Mouse (Mus musculus) 416B (cell line): Measurements from ENCODE around the gene Ube4a.

Experiments
- DNase-seq: peaks from one replicate; pipeline ENCODE4 v3.0.0; 2011; ENCODE audit warnings: low read depth

Ube4a gene

GRCm38 (mm10) chr9:44965126-44965832, at the start of gene Ube4a:
Gene Ube4a, minus strand, starts transcription at chr9:44965600.
- peak; percentile 99 for DNase-seq

GRCm38 (mm10) chr9:45014879-45015278, 49.5 kb upstream of the Ube4a start:
- DNase-seq: peak; percentile 56

DNA sequence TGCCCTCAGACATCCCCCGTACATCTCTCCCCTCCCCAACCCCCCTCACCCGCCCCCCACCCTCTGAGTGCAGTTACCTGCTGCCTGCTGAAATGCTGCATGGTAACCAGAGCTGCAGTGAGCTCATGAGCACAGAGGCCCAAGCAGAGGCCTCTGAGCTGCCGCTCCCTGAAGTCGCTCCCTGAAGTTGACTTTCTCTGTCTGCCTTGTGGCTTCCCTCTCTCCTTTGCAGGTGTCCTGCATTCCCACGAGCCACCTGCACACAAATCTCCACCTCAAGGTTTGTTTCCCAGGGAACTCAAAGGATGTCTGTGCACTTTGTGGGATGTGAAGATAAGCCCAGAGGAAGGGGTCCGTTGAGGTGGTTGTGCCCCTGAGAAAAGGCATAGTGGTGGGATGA, 45.9 kb upstream of the Ube4a start:
- no peak for DNase-seq

DNA sequence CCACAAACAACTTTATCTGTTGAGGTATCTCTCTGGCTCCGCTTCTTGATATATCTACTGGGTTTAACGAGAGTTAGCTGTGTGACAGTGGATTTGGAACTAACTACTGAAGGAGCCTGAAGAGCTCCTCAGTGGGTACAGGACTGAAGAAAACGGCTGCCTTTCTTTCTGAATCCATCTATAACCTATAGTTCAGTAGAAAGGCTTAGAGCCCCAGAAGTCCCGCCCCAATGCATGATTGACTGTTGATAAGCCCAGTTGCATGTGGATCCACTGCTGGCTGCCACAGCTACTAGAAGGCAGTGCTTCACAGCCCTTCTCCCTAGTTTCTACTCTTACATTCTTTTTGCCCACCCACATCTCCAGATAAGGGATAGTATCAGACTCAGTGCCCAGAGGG, 45.1 kb upstream of the Ube4a start:
- peak; percentile 29 for DNase-seq

GRCm38 (mm10) chr9:45009180-45010078, 44.0 kb upstream of the Ube4a start, which contains the start of gene Cd3e:
Gene Cd3e, minus strand, starts transcription at chr9:45009627.
- no peak for DNase-seq

DNA sequence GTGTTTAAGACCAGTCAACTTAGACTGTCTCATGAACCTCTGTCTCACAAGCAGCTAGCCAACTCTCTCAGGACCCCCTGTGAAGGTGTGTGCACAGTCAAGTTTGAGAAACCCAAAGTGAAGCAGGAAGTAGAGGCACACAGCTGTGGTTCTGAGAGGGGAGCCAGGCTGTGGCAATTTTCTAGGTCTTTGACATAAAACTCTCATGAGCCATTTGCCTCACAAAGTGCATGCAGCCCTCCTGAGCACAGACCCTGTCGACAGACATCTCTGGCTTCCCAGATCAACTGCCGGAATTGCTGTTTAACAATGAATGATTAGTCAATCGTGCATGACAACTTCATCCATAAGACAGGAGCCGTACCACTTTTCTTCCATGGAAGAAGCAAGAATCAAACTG, 42.9 kb upstream of the Ube4a start:
- no peak for DNase-seq

DNA sequence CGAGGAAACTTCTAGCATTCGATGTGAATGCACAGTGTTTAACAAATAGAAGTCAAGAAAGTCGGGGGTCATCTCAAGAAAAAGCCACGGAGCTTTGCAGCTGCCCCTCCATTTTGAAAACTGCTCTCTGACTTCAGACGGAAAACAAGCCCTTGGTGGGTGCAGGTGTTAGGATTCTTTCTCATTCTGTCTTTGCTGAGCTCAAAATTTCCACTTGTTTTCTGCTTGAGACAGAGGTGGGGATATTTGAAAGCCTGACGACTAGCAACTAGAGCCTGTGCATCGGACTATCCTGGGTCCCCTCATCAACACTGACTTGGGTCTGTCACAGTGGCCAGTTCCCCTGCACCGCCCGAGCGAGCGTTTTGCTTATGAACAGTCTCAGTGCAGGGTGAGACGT, 42.0 kb upstream of the Ube4a start:
- DNase-seq: no peak

- no peak for DNase-seq
Observed at GRCm38 (mm10) chr9:45000249-45000648, 34.8 kb upstream of the Ube4a start.

DNA sequence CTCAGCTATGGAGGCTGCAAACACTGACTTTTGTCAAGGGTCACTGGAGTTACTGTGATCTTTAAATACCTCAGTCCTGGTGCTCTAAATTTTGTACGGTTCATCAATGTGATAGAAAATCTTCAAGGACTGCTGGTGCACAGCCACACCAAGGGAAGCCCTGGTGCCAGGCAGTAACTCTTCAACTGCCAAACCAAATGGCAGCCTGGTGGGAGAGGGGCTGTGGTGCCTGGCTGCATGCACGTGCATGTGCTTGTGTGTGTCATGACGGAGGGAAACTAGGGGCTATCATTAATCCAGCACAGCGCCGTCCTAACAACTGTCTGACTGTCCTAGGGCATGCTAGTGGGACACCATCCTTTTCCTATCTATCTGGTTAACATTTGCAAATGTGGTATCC, 34.4 kb upstream of the Ube4a start:
- no peak for DNase-seq

- DNase-seq: peak; percentile 24
Observed at GRCm38 (mm10) chr9:44999171-44999570, 33.8 kb upstream of the Ube4a start.

GRCm38 (mm10) chr9:44998138-44998537, 32.7 kb upstream of the Ube4a start:
- DNase-seq: peak; percentile 30

GRCm38 (mm10) chr9:44996590-44996989, 31.2 kb upstream of the Ube4a start:
- DNase-seq: no peak

DNA sequence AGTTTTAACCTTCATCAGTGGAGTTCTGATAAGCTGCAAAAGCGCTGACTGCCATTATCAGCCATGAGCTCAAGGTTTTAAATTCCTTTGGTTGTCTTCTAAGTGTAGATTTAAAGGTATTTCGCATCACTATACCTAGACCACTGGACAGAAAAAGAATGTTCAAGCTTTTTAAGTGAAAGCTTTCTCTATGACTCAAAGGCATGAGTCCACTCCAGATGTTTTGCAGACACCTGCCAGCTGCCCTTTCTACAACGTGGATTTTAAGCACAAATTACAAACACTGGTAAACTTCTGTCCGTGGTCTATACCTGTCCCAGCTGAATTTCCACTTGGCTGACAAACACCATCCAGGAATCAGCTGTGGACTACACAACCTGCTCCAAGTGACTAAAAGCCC, 29.6 kb upstream of the Ube4a start:
- no peak for DNase-seq

- peak; percentile 55 for DNase-seq
Observed at GRCm38 (mm10) chr9:44993268-44993667, 27.9 kb upstream of the Ube4a start.

- no peak for DNase-seq
Observed at GRCm38 (mm10) chr9:44992271-44992670, 26.9 kb upstream of the Ube4a start.

DNA sequence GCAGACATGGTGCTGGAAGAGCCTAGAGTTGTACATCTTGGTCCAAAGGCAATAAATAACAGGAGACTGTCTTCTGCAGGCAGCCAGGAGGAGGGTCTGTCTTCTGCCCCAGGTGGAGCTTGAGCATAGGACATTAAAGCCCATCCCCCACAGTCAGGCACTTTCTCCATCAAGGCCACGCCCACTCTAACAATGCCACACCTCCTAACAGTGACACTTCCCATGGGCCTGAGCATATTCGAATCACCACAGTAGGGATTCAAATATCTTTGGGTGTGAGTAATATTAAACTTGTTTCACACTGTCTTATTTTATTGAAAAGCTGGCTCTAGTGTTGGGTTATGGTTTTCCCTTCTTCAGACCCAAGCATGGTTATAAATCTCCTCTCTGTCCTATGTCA, 26.4 kb upstream of the Ube4a start:
- DNase-seq: no peak

GRCm38 (mm10) chr9:44986976-44987375, 21.6 kb upstream of the Ube4a start:
- DNase-seq: peak; percentile 81

DNA sequence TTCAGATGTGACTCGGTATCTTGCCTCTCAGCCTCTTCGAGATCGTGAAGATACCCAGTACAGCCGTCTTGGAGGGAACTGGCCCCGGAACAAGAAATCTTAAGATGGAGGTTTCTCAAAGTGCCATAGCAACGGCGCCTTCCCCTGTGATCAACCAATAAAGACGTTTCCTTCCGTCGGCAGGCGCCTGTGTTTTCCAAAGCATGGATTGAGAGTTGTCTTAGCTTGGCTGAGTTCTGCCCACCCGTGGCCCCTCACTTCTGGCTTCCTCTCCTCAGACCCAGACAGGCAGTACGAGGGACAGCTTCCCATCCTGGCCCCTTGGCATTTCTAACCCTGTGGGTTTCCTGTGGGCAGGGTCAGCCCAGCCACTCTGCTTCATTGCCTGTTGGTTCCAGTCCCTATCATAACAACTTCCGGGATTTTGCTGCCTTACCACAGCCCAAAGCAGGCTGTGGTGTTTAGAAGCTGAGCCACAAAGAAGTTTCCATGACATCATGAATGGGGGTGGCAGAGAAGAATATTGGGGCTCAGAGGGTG, 20.9 kb upstream of the Ube4a start:
- DNase-seq: peak; percentile 99

GRCm38 (mm10) chr9:44985721-44986161, 20.3 kb upstream of the Ube4a start:
- no peak for DNase-seq

GRCm38 (mm10) chr9:44983001-44983400, 17.6 kb upstream of the Ube4a start:
- no peak for DNase-seq

- no peak for DNase-seq
Observed at GRCm38 (mm10) chr9:44982531-44982930, 17.1 kb upstream of the Ube4a start.

DNA sequence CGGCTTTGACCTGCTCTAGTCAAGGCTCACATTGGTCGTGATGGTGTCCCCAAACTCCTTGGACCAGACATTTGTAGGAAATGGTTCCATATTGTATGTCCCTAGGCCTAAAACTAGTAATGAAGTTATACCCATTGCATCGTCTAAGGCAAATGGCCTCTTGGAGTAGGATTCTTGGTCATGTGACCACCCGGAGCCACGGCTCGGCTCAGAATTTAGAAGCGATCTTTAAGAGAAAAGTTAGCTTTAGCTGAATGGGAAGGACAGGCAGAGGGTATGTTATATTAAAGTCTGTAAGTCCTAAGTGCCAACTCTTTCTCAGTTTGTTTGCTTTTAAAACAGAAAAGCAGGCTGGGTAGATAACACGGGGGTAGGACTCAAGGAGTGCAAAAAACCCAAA, 16.7 kb upstream of the Ube4a start:
- DNase-seq: no peak

- DNase-seq: no peak
Observed at GRCm38 (mm10) chr9:44981676-44982075, 16.3 kb upstream of the Ube4a start, which contains the start of gene Cd3d. Gene Cd3d, plus strand, starts transcription at chr9:44981786.
